Mouse (Mus musculus) megakaryocyte, embryonic 14.5 days (primary cell): ENCODE measurements around the gene Faap100. TPM values are rescaled to one million over a fixed set of nuclear protein-coding genes. Genes with fewer than 3 reads are reported as not detected.

Source experiments
- H3K27me3 ChIP-seq: replicated peaks from 2 replicates; pipeline ENCODE3; 2012; ENCODE audit warnings: inconsistent platforms
- H3K36me3 ChIP-seq: replicated peaks from 2 replicates; pipeline ENCODE3; 2012; ENCODE audit warnings: low read length, inconsistent platforms, mixed read lengths
- H3K4me1 ChIP-seq: 2 replicates; pipeline ENCODE4 v1.6.1; 2012; ENCODE audit warnings: inconsistent platforms
- H3K4me3 ChIP-seq: replicated peaks from 2 replicates; pipeline ENCODE3; 2012; ENCODE audit warnings: moderate library complexity, mild to moderate bottlenecking, inconsistent platforms
- H3K9me3 ChIP-seq: 2 replicates; pipeline ENCODE4 v1.6.1; 2012; ENCODE audit warnings: inconsistent platforms
- FLI1 ChIP-seq: IDR thresholded peaks from 2 replicates; pipeline ENCODE4 v1.6.1; 2012; ENCODE audit warnings: low read length, inconsistent platforms, mixed read lengths
- GATA1 ChIP-seq: IDR thresholded peaks from 3 replicates; pipeline ENCODE4 v1.6.1; 2012; ENCODE audit warnings: mixed read lengths, low read length, inconsistent platforms, borderline replicate concordance
- polyA plus RNA-seq: library from polyadenylated mRNA; stranded (reverse); fragments of >175 nt; gene quantifications from 2 replicates; pipeline ENCODE4 v1.2.3, GENCODE M21; 2012; ENCODE audit warnings: low replicate concordance; ENCODE audit not compliant: insufficient read depth

Gene Faap100
- polyA plus RNA-seq, 1 experiment = 19.3 TPM

DNA sequence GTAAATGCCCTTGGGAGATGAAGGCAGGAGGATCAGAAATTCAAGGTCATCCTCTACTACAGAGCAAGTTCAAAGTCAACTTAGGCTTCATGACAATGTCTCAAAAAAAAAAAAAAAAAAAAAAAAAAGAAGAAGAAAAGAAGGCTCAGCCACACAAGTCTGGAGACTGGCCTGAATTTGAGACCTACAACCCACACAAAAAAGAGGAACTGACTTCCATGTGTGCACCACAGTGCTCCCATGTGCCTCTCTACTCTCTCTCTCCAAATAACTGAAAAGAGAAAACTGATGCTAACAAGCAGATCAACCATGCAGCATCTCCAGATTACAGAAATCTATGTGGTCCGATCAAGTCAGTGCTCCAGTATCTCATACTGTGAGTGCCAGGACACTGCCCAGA, 26.2 kb upstream of the Faap100 start:
- TF ChIP-seq GATA1 (no peak), FLI1 (no peak)

DNA sequence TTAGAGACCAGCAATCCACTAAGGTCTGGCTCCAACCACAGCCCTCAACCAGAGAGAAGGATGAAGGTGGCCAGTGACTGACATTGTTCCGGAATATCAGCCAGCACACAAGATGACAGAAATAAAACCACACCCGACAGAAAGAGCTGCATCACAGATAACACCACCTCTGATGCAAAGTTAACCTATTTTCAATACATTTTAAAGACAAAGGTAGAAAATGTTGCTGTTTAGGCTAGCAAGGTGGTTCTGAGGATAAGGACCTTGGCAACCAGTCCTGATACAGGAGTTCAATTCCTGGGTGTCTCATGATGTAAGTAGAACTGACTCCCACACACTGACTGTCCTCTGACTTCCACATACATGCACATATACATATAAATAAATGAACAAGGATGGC, 20.8 kb upstream of the Faap100 start:
- H3K9me3 ChIP-seq = no peaks in the 10 kb centered on the region
- no peak for TF ChIP-seq GATA1
- TF ChIP-seq FLI1 = no peak
- no peak overlapping the region for H3K4me3 ChIP-seq
- peaks cover 37% of the 10 kb centered on the region for H3K4me1 ChIP-seq
- H3K36me3 ChIP-seq = peaks cover 97% of the 10 kb centered on the region
- no peaks in the 10 kb centered on the region for H3K27me3 ChIP-seq

More for the DNA sequence above, 26.2 kb upstream of the Faap100 start:
- peaks cover 99% of the 10 kb centered on the region for H3K36me3 ChIP-seq
- no peaks in the 10 kb centered on the region for H3K27me3 ChIP-seq
- H3K4me1 ChIP-seq = peaks cover 54% of the 10 kb centered on the region
- no peak overlapping the region for H3K4me3 ChIP-seq
- H3K9me3 ChIP-seq = no peaks in the 10 kb centered on the region

DNA sequence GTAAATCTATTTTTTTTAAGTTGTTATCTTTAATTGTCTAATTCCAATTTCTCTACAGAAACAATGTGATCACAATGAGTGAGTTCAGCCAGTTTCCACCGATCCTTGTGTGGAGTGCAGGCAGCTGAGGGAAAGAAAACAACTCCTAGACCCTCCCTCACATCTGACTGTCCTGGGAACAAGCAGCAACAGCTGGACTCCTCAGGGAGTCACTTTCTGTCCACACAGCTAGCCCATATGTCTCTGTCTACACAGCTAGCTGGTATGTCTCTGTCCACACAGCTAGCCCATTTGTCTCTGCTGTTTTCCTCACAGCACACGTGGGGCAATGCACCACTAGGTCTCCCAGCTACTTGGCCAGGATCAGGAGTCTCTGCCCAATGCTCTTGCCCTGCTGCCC, 19.0 kb upstream of the Faap100 start:
- H3K9me3 ChIP-seq = no peaks in the 10 kb centered on the region
- peaks cover 97% of the 10 kb centered on the region for H3K36me3 ChIP-seq
- peaks cover 39% of the 10 kb centered on the region for H3K4me1 ChIP-seq
- no peak overlapping the region for H3K4me3 ChIP-seq
- no peaks in the 10 kb centered on the region for H3K27me3 ChIP-seq
- TF ChIP-seq GATA1 (no peak), FLI1 (no peak)

DNA sequence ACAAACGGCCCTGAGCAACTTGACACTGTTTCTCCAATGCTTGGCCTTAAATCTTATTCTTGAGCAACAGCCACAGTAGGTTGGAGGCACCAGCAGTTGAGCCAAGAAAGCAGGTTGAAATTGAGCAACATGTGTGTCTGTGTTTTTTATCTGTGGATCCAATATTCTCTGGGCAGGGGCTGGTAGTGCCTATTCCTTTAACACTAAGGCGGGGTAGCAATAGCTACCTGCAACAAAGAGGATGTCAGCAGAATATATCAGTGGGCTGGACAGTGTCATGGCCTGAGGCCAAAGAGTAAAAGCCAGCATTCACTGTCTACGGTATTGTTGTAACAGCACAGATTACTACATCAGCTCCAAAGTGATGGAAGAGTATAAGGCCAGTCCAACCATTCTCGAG, 17.1 kb upstream of the Faap100 start:
- peaks cover 92% of the 10 kb centered on the region for H3K36me3 ChIP-seq

DNA sequence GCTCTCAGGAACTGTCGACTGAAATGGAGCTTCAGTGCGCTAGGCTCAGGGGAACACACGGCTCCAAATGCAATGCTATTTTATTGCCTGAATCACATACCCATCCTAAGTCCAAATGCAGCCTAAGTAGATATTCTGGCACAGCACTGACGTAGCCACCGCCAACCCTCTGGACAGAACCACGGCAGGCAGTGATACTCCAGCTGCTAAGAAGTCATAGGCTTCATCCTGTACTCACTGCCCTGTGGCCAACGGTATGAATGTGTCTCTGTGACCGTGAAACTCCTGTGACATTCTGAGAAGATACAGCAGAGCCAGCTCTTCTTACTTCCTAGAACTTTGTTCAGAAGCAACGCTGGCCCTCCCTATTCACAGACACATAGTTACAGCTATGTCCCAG, 10.0 kb upstream of the Faap100 start:
- Histone ChIP-seq H3K36me3 (peaks cover 85% of the 10 kb centered on the region), H3K4me3 (no peak overlapping the region), H3K9me3 (no peaks in the 10 kb centered on the region), H3K4me1 (peaks cover 33% of the 10 kb centered on the region), H3K27me3 (no peaks in the 10 kb centered on the region)
- TF ChIP-seq FLI1 (no peak), GATA1 (no peak)

More for the DNA sequence above, 17.1 kb upstream of the Faap100 start:
- Histone ChIP-seq H3K4me1 (peaks cover 42% of the 10 kb centered on the region), H3K9me3 (no peaks in the 10 kb centered on the region), H3K4me3 (no peak overlapping the region), H3K27me3 (no peaks in the 10 kb centered on the region)
- TF ChIP-seq GATA1 = no peak
- TF ChIP-seq FLI1 = no peak

DNA sequence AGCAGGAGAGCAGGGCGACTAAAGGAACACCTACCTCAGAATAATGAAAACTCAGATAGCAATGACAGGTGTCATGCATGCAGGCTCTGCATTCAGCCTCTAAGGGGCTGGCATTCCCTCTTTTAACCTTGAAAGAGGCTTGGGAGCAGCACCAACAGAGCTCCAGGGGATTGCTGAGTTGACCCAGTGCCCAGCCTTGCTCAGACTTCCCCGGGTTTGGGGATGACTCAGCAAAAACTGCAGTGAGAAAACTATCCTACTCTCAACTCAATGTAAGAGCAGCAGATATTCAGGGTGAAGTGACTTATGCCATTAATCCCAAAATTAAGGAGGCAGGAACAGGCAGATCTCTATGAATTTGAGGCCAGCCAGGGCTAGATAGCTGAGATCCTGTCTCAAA, 8.6 kb upstream of the Faap100 start:
- Histone ChIP-seq H3K4me3 (no peak overlapping the region), H3K36me3 (peaks cover 85% of the 10 kb centered on the region), H3K27me3 (no peaks in the 10 kb centered on the region), H3K4me1 (peaks cover 22% of the 10 kb centered on the region), H3K9me3 (no peaks in the 10 kb centered on the region)
- TF ChIP-seq GATA1 (no peak), FLI1 (no peak)

DNA sequence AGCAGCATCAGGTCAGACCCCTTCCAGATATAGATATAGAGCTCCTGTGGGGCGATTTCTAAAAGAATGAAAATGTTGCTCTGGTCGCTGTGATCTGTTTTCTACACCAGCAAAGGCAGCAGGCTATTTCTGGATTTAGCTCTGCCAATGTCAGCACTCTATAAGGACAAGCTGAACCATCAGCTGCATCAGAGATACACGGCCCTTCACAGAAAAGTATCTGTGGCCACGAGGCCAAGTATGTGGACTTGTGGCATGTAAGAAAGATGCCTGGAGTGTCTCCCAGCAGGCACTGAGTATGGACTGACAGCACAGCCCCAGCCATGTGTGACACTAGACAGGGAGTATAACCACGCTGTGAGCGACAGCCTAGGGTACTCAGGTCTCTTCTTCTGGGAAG, 8.1 kb upstream of the Faap100 start:
- H3K4me3 ChIP-seq = no peak overlapping the region
- no peaks in the 10 kb centered on the region for H3K9me3 ChIP-seq
- H3K4me1 ChIP-seq = peaks cover 22% of the 10 kb centered on the region
- TF ChIP-seq GATA1 = no peak
- TF ChIP-seq FLI1 = no peak
- no peaks in the 10 kb centered on the region for H3K27me3 ChIP-seq
- H3K36me3 ChIP-seq = peaks cover 85% of the 10 kb centered on the region

DNA sequence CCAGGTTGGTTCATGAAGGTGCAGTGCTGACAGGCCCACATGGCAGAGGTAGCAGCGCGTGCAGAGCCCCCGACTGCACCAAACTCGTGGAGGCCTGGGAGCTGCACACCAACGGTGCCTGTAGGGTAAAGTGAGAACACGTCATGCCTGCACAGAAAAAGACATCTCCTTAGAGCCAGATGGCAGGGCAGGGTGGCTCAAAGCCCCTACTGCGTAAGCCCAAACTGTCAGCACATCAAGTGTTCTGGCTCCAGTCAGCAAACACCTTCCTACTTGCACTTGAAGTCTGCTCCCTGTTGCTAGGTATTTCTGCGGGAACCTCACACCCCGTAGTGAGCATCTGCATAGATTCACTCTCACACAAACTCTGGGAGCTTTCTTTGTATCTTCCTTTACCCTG, 3.9 kb upstream of the Faap100 start:
- Histone ChIP-seq H3K36me3 (peaks cover 79% of the 10 kb centered on the region), H3K9me3 (no peaks in the 10 kb centered on the region), H3K4me3 (no peak overlapping the region), H3K27me3 (no peaks in the 10 kb centered on the region), H3K4me1 (peaks cover 35% of the 10 kb centered on the region)
- TF ChIP-seq FLI1 (no peak), GATA1 (no peak)

DNA sequence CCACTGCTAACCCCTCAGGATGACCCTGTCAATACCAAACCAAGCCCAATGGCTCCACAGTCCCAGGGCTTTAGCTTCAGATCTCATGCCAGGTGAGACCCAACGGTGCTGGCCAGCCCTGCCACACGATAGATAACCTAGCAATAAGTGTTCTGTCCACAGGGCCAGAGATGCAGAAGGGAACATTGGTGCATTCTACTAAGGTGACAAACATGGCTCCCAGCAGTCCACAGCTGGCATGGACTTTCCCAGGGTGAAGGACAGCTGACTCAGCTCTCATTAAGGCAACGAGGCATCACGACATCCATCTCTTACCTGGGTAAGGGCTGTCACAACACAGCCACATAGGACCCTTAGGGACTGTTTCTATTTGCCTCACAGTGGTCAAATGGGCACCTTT, 2.6 kb upstream of the Faap100 start:
- Histone ChIP-seq H3K27me3 (no peaks in the 10 kb centered on the region), H3K9me3 (no peaks in the 10 kb centered on the region), H3K4me3 (no peak overlapping the region), H3K36me3 (peaks cover 80% of the 10 kb centered on the region), H3K4me1 (peaks cover 36% of the 10 kb centered on the region)
- TF ChIP-seq GATA1 = no peak
- no peak for TF ChIP-seq FLI1

DNA sequence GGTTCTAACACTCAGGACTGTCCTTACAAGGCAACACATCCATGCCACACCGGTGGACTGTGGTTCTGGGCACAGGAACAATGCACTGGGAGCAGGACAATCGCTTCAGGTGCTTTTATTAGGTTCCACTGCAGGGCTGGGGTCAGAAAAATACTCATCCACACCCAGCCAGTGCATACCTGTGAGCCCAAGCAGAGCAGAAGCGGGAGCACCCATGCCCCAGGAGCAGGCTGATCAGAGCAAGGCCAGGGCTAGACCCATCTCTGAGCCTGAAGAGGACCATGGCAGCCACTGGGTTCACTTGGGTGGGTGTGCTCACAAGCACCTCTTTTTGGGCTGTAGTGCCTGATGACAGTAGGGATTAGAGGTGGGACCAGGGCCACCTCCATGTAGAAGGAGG, 1.7 kb upstream of the Faap100 start:
- H3K4me3 ChIP-seq = no peak overlapping the region
- H3K27me3 ChIP-seq = no peaks in the 10 kb centered on the region
- no peaks in the 10 kb centered on the region for H3K9me3 ChIP-seq
- peaks cover 80% of the 10 kb centered on the region for H3K36me3 ChIP-seq
- H3K4me1 ChIP-seq = peaks cover 36% of the 10 kb centered on the region
- TF ChIP-seq FLI1 (no peak), GATA1 (no peak)

DNA sequence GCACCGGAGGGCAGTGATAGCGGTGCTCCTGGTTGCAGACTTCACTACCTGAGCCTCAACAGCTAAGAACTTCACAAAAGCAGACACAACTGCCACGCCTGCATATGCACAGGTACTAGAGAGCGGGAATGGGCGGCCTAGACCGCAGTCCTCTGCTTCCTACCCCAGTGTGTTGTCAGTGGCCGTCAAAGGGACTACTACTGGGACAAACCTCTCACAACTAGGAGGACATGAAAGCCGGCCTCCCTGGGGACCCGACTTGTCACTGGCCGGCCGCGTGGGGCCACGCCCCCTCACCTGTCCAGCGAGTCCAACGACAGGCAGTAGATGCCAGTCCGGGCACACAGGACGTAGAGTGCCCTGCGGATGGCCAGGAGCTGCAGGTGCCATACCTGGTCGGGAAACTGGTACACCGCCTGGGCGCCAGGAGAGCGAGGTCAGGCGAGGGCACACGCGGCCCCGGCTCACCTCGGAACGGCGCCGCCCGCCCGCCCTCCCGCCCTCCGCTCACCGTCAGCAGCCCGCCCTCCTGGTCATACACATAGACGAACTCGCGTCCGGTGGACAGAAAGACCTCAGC, 443 bp downstream of the Faap100 start:
- TF ChIP-seq GATA1 (no peak), FLI1 (no peak)
- H3K4me3 ChIP-seq = peak overlapping the region; percentile 99
- H3K4me1 ChIP-seq = peaks cover 38% of the 10 kb centered on the region
- H3K9me3 ChIP-seq = no peaks in the 10 kb centered on the region
- no peaks in the 10 kb centered on the region for H3K27me3 ChIP-seq
- H3K36me3 ChIP-seq = peaks cover 80% of the 10 kb centered on the region
